Mouse (Mus musculus) kidney, adult 2 months (tissue): ENCODE results near the gene Ddah2.

Source experiments
- CTCF ChIP-seq: fragments of 200-500 bp; conservative IDR thresholded peaks from 2 replicates; pipeline ENCODE4 v1.5.1; 2011; ENCODE audit warnings: low read depth, mild to moderate bottlenecking, control low read depth, low read length, moderate library complexity, mixed read lengths; ENCODE audit not compliant: insufficient read depth, insufficient read length
- POLR2A ChIP-seq: fragments of 200-500 bp; IDR thresholded peaks from one replicate; pipeline ENCODE4 v1.6.1; 2011; ENCODE audit warnings: low read depth, low read length, control low read depth

DNA sequence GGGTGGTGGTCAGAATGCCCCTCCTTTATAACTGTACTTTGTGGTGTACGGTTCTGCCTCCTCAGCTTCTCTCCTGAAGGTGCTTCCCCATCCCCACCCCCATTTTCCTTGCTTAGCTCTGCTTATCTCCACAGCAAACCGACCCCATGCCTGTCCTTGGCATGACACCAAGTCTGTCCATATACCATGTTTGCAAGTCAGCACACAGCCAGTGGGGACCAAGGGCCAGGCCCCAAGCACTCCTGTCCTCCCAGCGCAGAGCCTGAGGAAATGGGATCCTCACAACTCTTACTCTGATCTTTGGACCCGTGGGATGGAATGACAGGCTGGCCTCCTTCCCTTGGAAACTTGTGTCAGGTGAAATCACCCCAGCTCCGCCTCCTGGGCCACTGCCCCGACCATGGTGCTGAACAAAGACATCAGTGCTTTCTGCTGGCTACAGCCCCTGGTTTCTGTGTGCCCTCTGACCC lies 44.4 kb downstream of the Ddah2 start:
- TF ChIP-seq CTCF: no peak
- TF ChIP-seq POLR2A: no peak
